Mouse (Mus musculus) embryonic facial prominence, embryonic 13.5 days (tissue): ENCODE measurements around the gene Hdac10. TPM values are rescaled to one million over a fixed set of nuclear protein-coding genes. Genes with fewer than 3 reads are reported as not detected.

Experiments used
- ATAC-seq: fragments of 200-750 bp; cut with Nextera tagmentation; 2 replicates; pipeline ENCODE4 v1.8.0; 2017; ENCODE audit warnings: low read depth; ENCODE audit not compliant: insufficient number of reproducible peaks, insufficient read depth, low FRiP score, low TSS enrichment
- H3K27ac ChIP-seq: fragments of 300-500 bp; sonication (generic); 2 replicates; pipeline ENCODE4 v1.5.1; 2015; ENCODE audit warnings: moderate library complexity, mild to moderate bottlenecking, inconsistent platforms
- H3K27me3 ChIP-seq: fragments of 300-500 bp; sonication (generic); 2 replicates; pipeline ENCODE4 v1.6.1; 2015; ENCODE audit warnings: mild to moderate bottlenecking, inconsistent platforms
- H3K36me3 ChIP-seq: fragments of 300-500 bp; sonication (generic); 2 replicates; pipeline ENCODE4 v1.6.1; 2015; ENCODE audit warnings: mild to moderate bottlenecking, inconsistent platforms
- H3K4me1 ChIP-seq: fragments of 300-500 bp; sonication (generic); 2 replicates; pipeline ENCODE4 v1.6.1; 2015; ENCODE audit warnings: inconsistent platforms
- H3K4me2 ChIP-seq: fragments of 300-500 bp; sonication (generic); 2 replicates; pipeline ENCODE4 v1.6.1; 2015; ENCODE audit warnings: moderate library complexity, mild to moderate bottlenecking, inconsistent platforms
- H3K4me3 ChIP-seq: fragments of 300-500 bp; sonication (generic); 2 replicates; pipeline ENCODE4 v1.5.1; 2015; ENCODE audit warnings: mild to moderate bottlenecking, inconsistent platforms
- H3K9ac ChIP-seq: fragments of 300-500 bp; sonication (generic); 2 replicates; pipeline ENCODE4 v1.6.1; 2015; ENCODE audit warnings: mild to moderate bottlenecking, inconsistent platforms
- H3K9me3 ChIP-seq: fragments of 300-500 bp; sonication (generic); 2 replicates; pipeline ENCODE4 v1.6.1; 2016; ENCODE audit warnings: inconsistent platforms
- WGBS: fragments of 180-500 bp; shearing (Covaris S2); methylation state at CpG from one replicate; pipeline ENCODE4 v1.1.7; 2015; ENCODE audit warnings: mixed read lengths; 5-methylcytosine and 5-hydroxymethylcytosine counted together
- polyA plus RNA-seq: library from polyadenylated mRNA; unstranded; fragments of >200 nt; fragmentation: Nextera tagmentation; extraction: Ambion mirVana; gene quantifications from 2 replicates; pipeline ENCODE4 v1.2.1, GENCODE M21; 2015

Gene Hdac10
- polyA plus RNA-seq, 1 experiment from 2014 or later = 19.6 TPM

GRCm38 (mm10) chr15:89110147-89110546 is 18.4 kb downstream of the Hdac10 start:
- ATAC-seq = no peak
- Histone ChIP-seq H3K27ac (no peak overlapping the region), H3K4me3 (no peak overlapping the region), H3K36me3 (peaks cover 93% of the 10 kb centered on the region), H3K27me3 (no peaks in the 10 kb centered on the region), H3K9ac (0 out of 2 replicates have a peak overlapping the region, but pooled peaks have one; percentile 44), H3K9me3 (no peaks in the 10 kb centered on the region), H3K4me2 (no peak overlapping the region), H3K4me1 (no peaks in the 10 kb centered on the region)
- WGBS = 82% methylated on average over 9 of the region's 9 CpGs

GRCm38 (mm10) chr15:89106976-89107375 is 21.5 kb downstream of the Hdac10 start:
- WGBS = 97% methylated on average over 1 of the region's 1 CpGs
- Histone ChIP-seq H3K4me1 (no peaks in the 10 kb centered on the region), H3K27ac (no peak overlapping the region), H3K36me3 (peaks cover 100% of the 10 kb centered on the region), H3K27me3 (no peaks in the 10 kb centered on the region), H3K9me3 (no peaks in the 10 kb centered on the region), H3K4me3 (no peak overlapping the region), H3K9ac (no peak overlapping the region), H3K4me2 (no peak overlapping the region)
- no peak for ATAC-seq

- H3K36me3 ChIP-seq = peaks cover 100% of the 10 kb centered on the region
These were observed 22.4 kb downstream of the Hdac10 start for GRCm38 (mm10) chr15:89106073-89106472.

GRCm38 (mm10) chr15:89104425-89104824 is 24.1 kb downstream of the Hdac10 start:
- ATAC-seq = no peak
- no peaks in the 10 kb centered on the region for H3K9me3 ChIP-seq

More at GRCm38 (mm10) chr15:89106073-89106472, 22.4 kb downstream of the Hdac10 start:
- no peak overlapping the region for H3K27ac ChIP-seq
- no peak for ATAC-seq
- H3K4me2 ChIP-seq = no peak overlapping the region
- H3K4me3 ChIP-seq = no peak overlapping the region
- 92% methylated on average over 13 of the region's 13 CpGs for WGBS
- no peaks in the 10 kb centered on the region for H3K4me1 ChIP-seq
- no peak overlapping the region for H3K9ac ChIP-seq
- no peaks in the 10 kb centered on the region for H3K27me3 ChIP-seq
- no peaks in the 10 kb centered on the region for H3K9me3 ChIP-seq

GRCm38 (mm10) chr15:89103921-89104320 is 24.6 kb downstream of the Hdac10 start:
- no peaks in the 10 kb centered on the region for H3K4me1 ChIP-seq
- no peak overlapping the region for H3K27ac ChIP-seq
- no peak overlapping the region for H3K9ac ChIP-seq
- WGBS = 87% methylated on average over 10 of the region's 10 CpGs
- H3K9me3 ChIP-seq = no peaks in the 10 kb centered on the region
- ATAC-seq = no peak
- peaks cover 100% of the 10 kb centered on the region for H3K36me3 ChIP-seq
- H3K4me3 ChIP-seq = no peak overlapping the region
- no peak overlapping the region for H3K4me2 ChIP-seq
- no peaks in the 10 kb centered on the region for H3K27me3 ChIP-seq

More at GRCm38 (mm10) chr15:89104425-89104824, 24.1 kb downstream of the Hdac10 start:
- H3K4me2 ChIP-seq = no peak overlapping the region
- no peak overlapping the region for H3K27ac ChIP-seq
- 95% methylated on average over 8 of the region's 8 CpGs for WGBS
- no peak overlapping the region for H3K4me3 ChIP-seq
- H3K9ac ChIP-seq = no peak overlapping the region
- peaks cover 100% of the 10 kb centered on the region for H3K36me3 ChIP-seq
- no peaks in the 10 kb centered on the region for H3K4me1 ChIP-seq
- H3K27me3 ChIP-seq = no peaks in the 10 kb centered on the region

- Histone ChIP-seq H3K36me3 (peaks cover 100% of the 10 kb centered on the region), H3K27me3 (no peaks in the 10 kb centered on the region), H3K4me1 (no peaks in the 10 kb centered on the region), H3K9me3 (no peaks in the 10 kb centered on the region), H3K27ac (no peak overlapping the region), H3K9ac (no peak overlapping the region), H3K4me2 (no peak overlapping the region), H3K4me3 (no peak overlapping the region)
- ATAC-seq = no peak
- 70% methylated on average over 5 of the region's 5 CpGs for WGBS
These were observed 25.9 kb downstream of the Hdac10 start for GRCm38 (mm10) chr15:89102646-89103045.

- H3K36me3 ChIP-seq = peaks cover 100% of the 10 kb centered on the region
- ATAC-seq = no peak
- no peak overlapping the region for H3K27ac ChIP-seq
- H3K4me2 ChIP-seq = no peak overlapping the region
- no peaks in the 10 kb centered on the region for H3K9me3 ChIP-seq
- H3K4me3 ChIP-seq = no peak overlapping the region
- WGBS = 91% methylated on average over 12 of the region's 12 CpGs
- no peaks in the 10 kb centered on the region for H3K4me1 ChIP-seq
- no peaks in the 10 kb centered on the region for H3K27me3 ChIP-seq
- H3K9ac ChIP-seq = no peak overlapping the region
These were observed 27.7 kb downstream of the Hdac10 start for GRCm38 (mm10) chr15:89100823-89101222.

- H3K27ac ChIP-seq = no peak overlapping the region
- 86% methylated on average over 7 of the region's 7 CpGs for WGBS
- peaks cover 100% of the 10 kb centered on the region for H3K36me3 ChIP-seq
- no peak overlapping the region for H3K4me3 ChIP-seq
- no peak for ATAC-seq
- no peak overlapping the region for H3K9ac ChIP-seq
- H3K9me3 ChIP-seq = no peaks in the 10 kb centered on the region
- no peaks in the 10 kb centered on the region for H3K4me1 ChIP-seq
- H3K4me2 ChIP-seq = no peak overlapping the region
- H3K27me3 ChIP-seq = no peaks in the 10 kb centered on the region
These were observed 29.9 kb downstream of the Hdac10 start for GRCm38 (mm10) chr15:89098616-89099015.

- Histone ChIP-seq H3K27me3 (no peaks in the 10 kb centered on the region), H3K4me3 (no peak overlapping the region), H3K4me1 (no peaks in the 10 kb centered on the region), H3K9ac (no peak overlapping the region), H3K36me3 (peaks cover 100% of the 10 kb centered on the region), H3K4me2 (no peak overlapping the region), H3K9me3 (no peaks in the 10 kb centered on the region), H3K27ac (no peak overlapping the region)
- no peak for ATAC-seq
- 90% methylated on average over 5 of the region's 5 CpGs for WGBS
These were observed 31.1 kb downstream of the Hdac10 start for GRCm38 (mm10) chr15:89097450-89097849.

GRCm38 (mm10) chr15:89092181-89092580 is 36.3 kb downstream of the Hdac10 start:
- 82% methylated on average over 5 of the region's 5 CpGs for WGBS
- no peak for ATAC-seq
- H3K9ac ChIP-seq = no peak overlapping the region

GRCm38 (mm10) chr15:89090662-89091061 is 37.8 kb downstream of the Hdac10 start:
- 0 out of 2 replicates have a peak overlapping the region, but pooled peaks have one; percentile 99 for H3K4me3 ChIP-seq
- no peak overlapping the region for H3K9ac ChIP-seq
- H3K4me1 ChIP-seq = peaks cover 23% of the 10 kb centered on the region
- H3K27ac ChIP-seq = no peak overlapping the region
- H3K9me3 ChIP-seq = no peaks in the 10 kb centered on the region
- H3K4me2 ChIP-seq = peak overlapping the region; percentile 98
- ATAC-seq = no peak
- no peaks in the 10 kb centered on the region for H3K27me3 ChIP-seq
- 69% methylated on average over 4 of the region's 4 CpGs for WGBS
- peaks cover 53% of the 10 kb centered on the region for H3K36me3 ChIP-seq

More at GRCm38 (mm10) chr15:89092181-89092580, 36.3 kb downstream of the Hdac10 start:
- Histone ChIP-seq H3K27me3 (no peaks in the 10 kb centered on the region), H3K4me2 (no peak overlapping the region), H3K27ac (no peak overlapping the region), H3K9me3 (no peaks in the 10 kb centered on the region), H3K4me3 (no peak overlapping the region), H3K36me3 (peaks cover 55% of the 10 kb centered on the region), H3K4me1 (peaks cover 23% of the 10 kb centered on the region)

GRCm38 (mm10) chr15:89089248-89090051 is 39.0 kb downstream of the Hdac10 start:
- WGBS = 3% methylated on average over 68 of the region's 68 CpGs
- no peaks in the 10 kb centered on the region for H3K27me3 ChIP-seq
- no peaks in the 10 kb centered on the region for H3K9me3 ChIP-seq
- peaks cover 53% of the 10 kb centered on the region for H3K36me3 ChIP-seq
- H3K4me2 ChIP-seq = peak overlapping the region; percentile 98
- peak; percentile 11; the same call in 1 of the 2 replicates for ATAC-seq
- H3K9ac ChIP-seq = peak overlapping the region; percentile 97
- peak overlapping the region; percentile 99 for H3K4me3 ChIP-seq
- peak overlapping the region; percentile 72; the same call in 1 of the 2 replicates for H3K27ac ChIP-seq
- peaks cover 23% of the 10 kb centered on the region for H3K4me1 ChIP-seq
